Mouse (Mus musculus): ENCODE results near the gene Galk1. TPM values are rescaled to one million over a fixed set of nuclear protein-coding genes. Genes with fewer than 3 reads are reported as not detected.

Gene Galk1
- polyA plus RNA-seq, 1 experiment, result 58.6 TPM

- no peak overlapping the region for H3K27ac ChIP-seq (ENCODE audit: insufficient read depth, low read length)
- no peaks in the 10 kb centered on the region for H3K4me1 ChIP-seq (ENCODE audit: control insufficient read depth, insufficient read depth, low read length)
- no peak overlapping the region for H3K4me3 ChIP-seq (ENCODE audit: insufficient read depth, low read length)
- TF ChIP-seq CTCF (IDR thresholded peaks at IDR 0.05; ENCODE audit: borderline replicate concordance, insufficient read depth, low read length), result no peak
- no peak for TF ChIP-seq POLR2A (IDR thresholded peaks at IDR 0.05; ENCODE audit: low read depth, low read length)
These were observed 41.2 kb upstream of the Galk1 start for GRCm38 (mm10) chr11:116053510-116054229.

- Histone ChIP-seq H3K4me1 (ENCODE audit: control insufficient read depth, insufficient read depth, low read length) (no peaks in the 10 kb centered on the region), H3K4me3 (ENCODE audit: insufficient read depth, low read length) (no peak overlapping the region), H3K27ac (ENCODE audit: insufficient read depth, low read length) (no peak overlapping the region)
- TF ChIP-seq POLR2A (IDR thresholded peaks at IDR 0.05; ENCODE audit: low read depth, low read length) (no peak), CTCF (IDR thresholded peaks at IDR 0.05; ENCODE audit: borderline replicate concordance, insufficient read depth, low read length) (no peak)
These were observed 37.7 kb upstream of the Galk1 start for GRCm38 (mm10) chr11:116050196-116050595.

- H3K4me1 ChIP-seq (ENCODE audit: control insufficient read depth, insufficient read depth, low read length), result no peaks in the 10 kb centered on the region
- H3K27ac ChIP-seq (ENCODE audit: insufficient read depth, low read length), result no peak overlapping the region
- TF ChIP-seq CTCF (IDR thresholded peaks at IDR 0.05; ENCODE audit: borderline replicate concordance, insufficient read depth, low read length) (no peak), POLR2A (IDR thresholded peaks at IDR 0.05; ENCODE audit: low read depth, low read length) (no peak)
- no peak overlapping the region for H3K4me3 ChIP-seq (ENCODE audit: insufficient read depth, low read length)
These were observed 37.1 kb upstream of the Galk1 start for GRCm38 (mm10) chr11:116049610-116050009.

GRCm38 (mm10) chr11:116045173-116045572 is 32.7 kb upstream of the Galk1 start:
- Histone ChIP-seq H3K4me1 (ENCODE audit: control insufficient read depth, insufficient read depth, low read length) (peaks cover 3% of the 10 kb centered on the region), H3K27ac (ENCODE audit: insufficient read depth, low read length) (no peak overlapping the region), H3K4me3 (ENCODE audit: insufficient read depth, low read length) (no peak overlapping the region)
- no peak for TF ChIP-seq CTCF (IDR thresholded peaks at IDR 0.05; ENCODE audit: borderline replicate concordance, insufficient read depth, low read length)
- no peak for TF ChIP-seq POLR2A (IDR thresholded peaks at IDR 0.05; ENCODE audit: low read depth, low read length)

- TF ChIP-seq POLR2A (IDR thresholded peaks at IDR 0.05; ENCODE audit: low read depth, low read length) (no peak), CTCF (IDR thresholded peaks at IDR 0.05; ENCODE audit: borderline replicate concordance, insufficient read depth, low read length) (no peak)
These were observed 30.8 kb upstream of the Galk1 start for GRCm38 (mm10) chr11:116043286-116043685.

GRCm38 (mm10) chr11:116042372-116043138 is 30.0 kb upstream of the Galk1 start:
- H3K4me3 ChIP-seq (ENCODE audit: insufficient read depth, low read length), result no peak overlapping the region
- peaks cover 3% of the 10 kb centered on the region for H3K4me1 ChIP-seq (ENCODE audit: control insufficient read depth, insufficient read depth, low read length)
- TF ChIP-seq CTCF (IDR thresholded peaks at IDR 0.05; ENCODE audit: borderline replicate concordance, insufficient read depth, low read length) (no peak), POLR2A (IDR thresholded peaks at IDR 0.05; ENCODE audit: low read depth, low read length) (no peak)
- peak overlapping the region; percentile 22; the same call in 1 of the 2 replicates for H3K27ac ChIP-seq (ENCODE audit: insufficient read depth, low read length)

More at GRCm38 (mm10) chr11:116043286-116043685, 30.8 kb upstream of the Galk1 start:
- H3K27ac ChIP-seq (ENCODE audit: insufficient read depth, low read length), result no peak overlapping the region
- H3K4me1 ChIP-seq (ENCODE audit: control insufficient read depth, insufficient read depth, low read length), result peaks cover 3% of the 10 kb centered on the region
- no peak overlapping the region for H3K4me3 ChIP-seq (ENCODE audit: insufficient read depth, low read length)

GRCm38 (mm10) chr11:116041833-116042232 is 29.3 kb upstream of the Galk1 start:
- TF ChIP-seq CTCF (IDR thresholded peaks at IDR 0.05; ENCODE audit: borderline replicate concordance, insufficient read depth, low read length) (no peak), POLR2A (IDR thresholded peaks at IDR 0.05; ENCODE audit: low read depth, low read length) (no peak)
- H3K4me3 ChIP-seq (ENCODE audit: insufficient read depth, low read length), result no peak overlapping the region
- H3K4me1 ChIP-seq (ENCODE audit: control insufficient read depth, insufficient read depth, low read length), result peaks cover 3% of the 10 kb centered on the region
- H3K27ac ChIP-seq (ENCODE audit: insufficient read depth, low read length), result no peak overlapping the region

GRCm38 (mm10) chr11:116040593-116040992 is 28.1 kb upstream of the Galk1 start:
- H3K4me1 ChIP-seq (ENCODE audit: control insufficient read depth, insufficient read depth, low read length), result peaks cover 3% of the 10 kb centered on the region
- TF ChIP-seq POLR2A (IDR thresholded peaks at IDR 0.05; ENCODE audit: low read depth, low read length) (no peak), CTCF (IDR thresholded peaks at IDR 0.05; ENCODE audit: borderline replicate concordance, insufficient read depth, low read length) (no peak)
- H3K27ac ChIP-seq (ENCODE audit: insufficient read depth, low read length), result no peak overlapping the region
- H3K4me3 ChIP-seq (ENCODE audit: insufficient read depth, low read length), result no peak overlapping the region

- H3K27ac ChIP-seq (ENCODE audit: insufficient read depth, low read length), result no peak overlapping the region
- TF ChIP-seq CTCF (IDR thresholded peaks at IDR 0.05; ENCODE audit: borderline replicate concordance, insufficient read depth, low read length) (no peak), POLR2A (IDR thresholded peaks at IDR 0.05; ENCODE audit: low read depth, low read length) (no peak)
- H3K4me1 ChIP-seq (ENCODE audit: control insufficient read depth, insufficient read depth, low read length), result peaks cover 2% of the 10 kb centered on the region; the same call in 1 of the 2 replicates
- H3K4me3 ChIP-seq (ENCODE audit: insufficient read depth, low read length), result no peak overlapping the region
These were observed 25.3 kb upstream of the Galk1 start for GRCm38 (mm10) chr11:116037826-116038225.

- Histone ChIP-seq H3K4me1 (ENCODE audit: control insufficient read depth, insufficient read depth, low read length) (no peaks in the 10 kb centered on the region), H3K27ac (ENCODE audit: insufficient read depth, low read length) (no peak overlapping the region), H3K4me3 (ENCODE audit: insufficient read depth, low read length) (no peak overlapping the region)
- TF ChIP-seq CTCF (IDR thresholded peaks at IDR 0.05; ENCODE audit: borderline replicate concordance, insufficient read depth, low read length) (no peak), POLR2A (IDR thresholded peaks at IDR 0.05; ENCODE audit: low read depth, low read length) (no peak)
These were observed 24.2 kb upstream of the Galk1 start for GRCm38 (mm10) chr11:116036671-116037070.
